Mouse (Mus musculus) embryonic facial prominence, embryonic 14.5 days (tissue): ENCODE results near the gene Dnaic2. TPM values are rescaled to one million over a fixed set of nuclear protein-coding genes. Genes with fewer than 3 reads are reported as not detected.

Source experiments
- ATAC-seq: fragments of 200-750 bp; cut with Nextera tagmentation; 2 replicates; pipeline ENCODE4 v1.8.0; 2017; ENCODE audit warnings: low read depth, moderate number of reproducible peaks, moderate TSS enrichment
- DNase-seq: peaks from one replicate; pipeline ENCODE4 v3.0.0-alpha.2; 2015; ENCODE audit warnings: low spot score
- H3K27ac ChIP-seq: fragments of 300-500 bp; sonication (generic); replicated peaks from 2 replicates; pipeline ENCODE4 v1.5.1; 2014; ENCODE audit warnings: low read depth, mild to moderate bottlenecking, low read length, moderate library complexity
- H3K27me3 ChIP-seq: fragments of 300-500 bp; sonication (generic); replicated peaks from 2 replicates; pipeline ENCODE4 v1.6.1; 2014; ENCODE audit warnings: low read length; ENCODE audit not compliant: control insufficient read depth, insufficient read depth
- H3K36me3 ChIP-seq: fragments of 300-500 bp; sonication (generic); 2 replicates; pipeline ENCODE4 v1.6.1; 2014; ENCODE audit warnings: low read length, mixed read lengths; ENCODE audit not compliant: control insufficient read depth, insufficient read depth
- H3K4me1 ChIP-seq: fragments of 300-500 bp; sonication (generic); 2 replicates; pipeline ENCODE4 v1.6.1; 2014; ENCODE audit warnings: antibody characterized with exemption, low read length; ENCODE audit not compliant: control insufficient read depth, insufficient read depth
- H3K4me2 ChIP-seq: fragments of 300-500 bp; sonication (generic); 2 replicates; pipeline ENCODE4 v1.6.1; 2014; ENCODE audit warnings: low read depth, mild to moderate bottlenecking, low read length, moderate library complexity, mixed read lengths
- H3K4me3 ChIP-seq: fragments of 300-500 bp; sonication (generic); 2 replicates; pipeline ENCODE4 v1.5.1; 2014; ENCODE audit warnings: low read depth, mild to moderate bottlenecking, low read length
- H3K9ac ChIP-seq: fragments of 300-500 bp; sonication (generic); 2 replicates; pipeline ENCODE4 v1.6.1; 2014; ENCODE audit warnings: low read depth, mild to moderate bottlenecking, low read length, moderate library complexity, mixed read lengths
- H3K9me3 ChIP-seq: fragments of 300-500 bp; sonication (generic); 2 replicates; pipeline ENCODE4 v1.6.1; 2016; ENCODE audit warnings: low read length; ENCODE audit not compliant: control insufficient read depth
- WGBS: fragments of 180-500 bp; shearing (Covaris S2); extraction: QIAGEN DNeasy Blood & Tissue Kit; methylation state at CpG from one replicate; pipeline ENCODE4 v1.1.7; 2014; 5-methylcytosine and 5-hydroxymethylcytosine counted together
- polyA plus RNA-seq: library from polyadenylated mRNA; unstranded; fragments of >200 nt; fragmentation: Nextera tagmentation; extraction: Ambion mirVana; gene quantifications from 2 replicates; pipeline ENCODE4 v1.2.1, GENCODE M21; 2014

Gene Dnaic2
- polyA plus RNA-seq, 1 experiment from 2014 or later = 4.6 TPM

DNA sequence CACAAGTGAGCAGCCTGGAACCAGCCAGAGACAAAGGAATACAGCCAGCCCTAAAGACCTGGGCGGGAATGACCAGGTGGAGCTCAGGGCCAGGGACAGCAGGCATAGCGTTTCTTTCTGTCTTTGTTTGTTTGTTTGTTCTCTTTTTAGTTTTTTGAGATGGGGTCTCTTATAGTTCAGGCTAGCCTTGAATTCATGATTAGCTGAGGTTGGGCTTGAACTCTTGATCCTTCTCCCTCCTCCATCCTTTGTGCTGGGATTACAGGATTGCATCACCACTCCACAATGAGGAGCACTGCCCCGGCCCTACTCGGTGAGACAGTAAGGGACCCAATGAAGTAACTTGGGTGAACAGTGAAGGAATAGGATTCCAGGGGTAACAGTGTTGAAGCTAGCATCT, 67.5 kb downstream of the Dnaic2 start:
- 0 out of 2 replicates have a peak, but pooled peaks cover 4% of the 10 kb centered on the region for H3K4me1 ChIP-seq
- peak overlapping the region; percentile 67 for H3K4me2 ChIP-seq
- no peak overlapping the region for H3K9ac ChIP-seq
- peaks cover 46% of the 10 kb centered on the region for H3K27me3 ChIP-seq
- no peak overlapping the region for H3K4me3 ChIP-seq
- no peaks in the 10 kb centered on the region for H3K9me3 ChIP-seq
- 43% methylated on average over 4 of the region's 4 CpGs for WGBS
- 0 out of 2 replicates have a peak, but pooled peaks have one; percentile 1 for ATAC-seq
- no peaks in the 10 kb centered on the region for H3K36me3 ChIP-seq
- no peak overlapping the region; the same call in 1 of the 2 replicates for H3K27ac ChIP-seq
- DNase-seq = no peak

DNA sequence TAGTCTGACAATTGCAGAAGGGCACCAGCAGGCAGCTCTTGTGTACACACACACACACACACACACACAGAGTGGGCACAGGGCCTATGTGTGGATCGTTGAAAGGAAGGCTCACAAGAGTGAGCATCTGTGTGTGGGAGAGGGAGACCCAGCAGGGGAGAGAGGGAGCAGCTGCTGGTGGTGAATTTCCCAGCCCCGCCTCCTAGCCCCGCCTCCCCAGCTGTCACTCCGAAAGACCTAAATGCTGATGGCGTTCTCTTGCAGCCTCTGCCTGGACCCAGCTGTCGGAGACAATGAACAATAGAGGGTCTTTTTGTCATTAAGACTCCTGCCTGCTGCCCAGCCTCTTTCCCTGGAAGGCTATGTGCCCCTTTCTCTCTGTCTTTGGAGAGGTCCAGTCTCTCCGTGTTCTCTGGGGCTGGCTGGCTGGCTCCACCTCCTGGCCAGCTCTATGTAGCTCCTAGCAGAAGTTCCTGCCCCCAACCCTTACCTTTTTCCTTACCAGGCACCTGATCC, 68.1 kb downstream of the Dnaic2 start:
- Histone ChIP-seq H3K9ac (peak overlapping the region; percentile 42), H3K27ac (peak overlapping the region; percentile 68), H3K4me3 (peak overlapping the region; percentile 35), H3K4me1 (0 out of 2 replicates have a peak, but pooled peaks cover 4% of the 10 kb centered on the region), H3K9me3 (no peaks in the 10 kb centered on the region), H3K36me3 (no peaks in the 10 kb centered on the region), H3K4me2 (peak overlapping the region; percentile 67), H3K27me3 (peaks cover 40% of the 10 kb centered on the region)
- ATAC-seq (peak; percentile 88), DNase-seq (peak; percentile 93)
- WGBS = 0% methylated on average over 5 of the region's 7 CpGs

DNA sequence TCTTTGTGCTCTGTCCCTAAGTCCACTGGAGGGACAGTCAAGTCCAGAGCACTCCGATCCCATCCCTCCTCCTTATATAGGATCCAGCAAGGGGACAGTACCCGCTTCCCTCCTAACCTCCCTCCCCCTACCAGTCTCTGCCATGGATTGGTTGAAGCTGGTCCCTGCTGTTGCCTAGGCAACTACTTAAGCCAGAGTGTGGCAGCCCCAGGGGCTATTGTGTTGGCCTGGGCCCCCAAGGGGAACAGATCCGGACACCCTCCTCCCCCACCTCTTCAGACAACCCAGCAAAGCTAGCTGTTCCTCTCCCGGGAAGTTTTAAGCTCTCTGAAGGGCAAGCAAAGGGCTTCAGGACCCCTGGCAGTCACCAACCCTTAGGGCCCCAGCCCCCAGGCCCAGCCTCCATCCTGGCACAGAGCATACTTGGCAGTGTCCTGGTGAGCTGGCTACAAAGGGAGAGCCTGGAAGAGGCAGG, 68.7 kb downstream of the Dnaic2 start, which contains the start of gene Btbd17:
TSS of gene Btbd17 (minus strand) at position 98 of the 475 bp plus-strand sequence.
- peak; percentile 72 for ATAC-seq
- peak within 1 kb of the TSS; percentile 35 for H3K4me3 ChIP-seq
- peaks cover 34% of the 10 kb centered on the region for H3K27me3 ChIP-seq
- peak within 1 kb of the TSS; percentile 67 for H3K4me2 ChIP-seq
- DNase-seq = peak; percentile 83
- peak within 1 kb of the TSS; percentile 42 for H3K9ac ChIP-seq
- H3K27ac ChIP-seq = peak within 1 kb of the TSS; percentile 68
- WGBS = 8% methylated on average over 4 of the region's 4 CpGs
- no peaks in the 10 kb centered on the region for H3K9me3 ChIP-seq
- 0 out of 2 replicates have a peak, but pooled peaks cover 4% of the 10 kb centered on the region for H3K4me1 ChIP-seq
- no peaks in the 10 kb centered on the region for H3K36me3 ChIP-seq

- H3K9ac ChIP-seq = no peak overlapping the region
Observed at GRCm38 (mm10) chr11:114797176-114797575, 70.0 kb downstream of the Dnaic2 start.

GRCm38 (mm10) chr11:114797981-114798380, 70.8 kb downstream of the Dnaic2 start:
- Histone ChIP-seq H3K27me3 (peaks cover 13% of the 10 kb centered on the region), H3K4me2 (no peak overlapping the region), H3K27ac (no peak overlapping the region), H3K4me3 (no peak overlapping the region), H3K9me3 (no peaks in the 10 kb centered on the region), H3K4me1 (0 out of 2 replicates have a peak, but pooled peaks cover 4% of the 10 kb centered on the region), H3K9ac (no peak overlapping the region), H3K36me3 (no peaks in the 10 kb centered on the region)
- WGBS = 88% methylated on average over 3 of the region's 3 CpGs
- ATAC-seq (no peak), DNase-seq (no peak)

More at GRCm38 (mm10) chr11:114797176-114797575, 70.0 kb downstream of the Dnaic2 start:
- Histone ChIP-seq H3K36me3 (no peaks in the 10 kb centered on the region), H3K27ac (no peak overlapping the region), H3K27me3 (peaks cover 21% of the 10 kb centered on the region), H3K9me3 (no peaks in the 10 kb centered on the region), H3K4me2 (no peak overlapping the region), H3K4me3 (no peak overlapping the region), H3K4me1 (0 out of 2 replicates have a peak, but pooled peaks cover 4% of the 10 kb centered on the region)
- DNase-seq (no peak), ATAC-seq (no peak)
- WGBS = over 99% methylated on average over 7 of the region's 7 CpGs

DNA sequence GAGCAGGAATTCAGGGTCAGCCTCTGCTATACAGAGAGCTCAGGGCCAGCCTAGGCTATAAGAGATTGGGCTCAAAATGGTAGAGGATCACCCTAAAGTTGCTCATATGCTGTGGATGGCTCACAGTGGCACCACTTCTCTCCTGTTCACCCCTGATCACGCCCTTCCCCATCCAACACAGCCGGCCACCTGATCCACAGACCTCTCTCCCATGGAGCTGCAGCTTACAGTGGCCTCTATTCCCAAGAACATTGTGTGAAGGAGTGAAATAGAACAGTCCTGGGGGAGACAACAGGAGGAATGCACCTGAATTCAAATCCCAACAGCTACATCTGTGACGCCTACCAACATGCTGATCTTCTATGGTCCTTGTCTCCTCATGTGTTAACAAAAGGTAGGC, 71.4 kb downstream of the Dnaic2 start, which contains the start of gene Gpr142:
TSS of gene Gpr142 (plus strand) at position 301 of the 400 bp plus-strand sequence.
- H3K9ac ChIP-seq = no peak within 1 kb of the TSS
- WGBS = 93% methylated on average over 3 of the region's 3 CpGs
- H3K4me1 ChIP-seq = 0 out of 2 replicates have a peak, but pooled peaks cover 4% of the 10 kb centered on the region
- no peak within 1 kb of the TSS for H3K4me3 ChIP-seq
- H3K27ac ChIP-seq = no peak within 1 kb of the TSS
- H3K4me2 ChIP-seq = no peak within 1 kb of the TSS
- no peaks in the 10 kb centered on the region for H3K9me3 ChIP-seq
- H3K36me3 ChIP-seq = no peaks in the 10 kb centered on the region
- no peak for DNase-seq
- no peak for ATAC-seq
- peaks cover 7% of the 10 kb centered on the region for H3K27me3 ChIP-seq

GRCm38 (mm10) chr11:114801906-114802305, 74.7 kb downstream of the Dnaic2 start:
- H3K9ac ChIP-seq = no peak overlapping the region
- DNase-seq (no peak), ATAC-seq (no peak)
- no peaks in the 10 kb centered on the region for H3K9me3 ChIP-seq
- no peak overlapping the region for H3K4me3 ChIP-seq
- H3K4me1 ChIP-seq = no peaks in the 10 kb centered on the region
- no peaks in the 10 kb centered on the region for H3K36me3 ChIP-seq
- H3K27me3 ChIP-seq = no peaks in the 10 kb centered on the region
- WGBS = 95% methylated on average over 1 of the region's 1 CpGs
- H3K4me2 ChIP-seq = no peak overlapping the region
- H3K27ac ChIP-seq = no peak overlapping the region

DNA sequence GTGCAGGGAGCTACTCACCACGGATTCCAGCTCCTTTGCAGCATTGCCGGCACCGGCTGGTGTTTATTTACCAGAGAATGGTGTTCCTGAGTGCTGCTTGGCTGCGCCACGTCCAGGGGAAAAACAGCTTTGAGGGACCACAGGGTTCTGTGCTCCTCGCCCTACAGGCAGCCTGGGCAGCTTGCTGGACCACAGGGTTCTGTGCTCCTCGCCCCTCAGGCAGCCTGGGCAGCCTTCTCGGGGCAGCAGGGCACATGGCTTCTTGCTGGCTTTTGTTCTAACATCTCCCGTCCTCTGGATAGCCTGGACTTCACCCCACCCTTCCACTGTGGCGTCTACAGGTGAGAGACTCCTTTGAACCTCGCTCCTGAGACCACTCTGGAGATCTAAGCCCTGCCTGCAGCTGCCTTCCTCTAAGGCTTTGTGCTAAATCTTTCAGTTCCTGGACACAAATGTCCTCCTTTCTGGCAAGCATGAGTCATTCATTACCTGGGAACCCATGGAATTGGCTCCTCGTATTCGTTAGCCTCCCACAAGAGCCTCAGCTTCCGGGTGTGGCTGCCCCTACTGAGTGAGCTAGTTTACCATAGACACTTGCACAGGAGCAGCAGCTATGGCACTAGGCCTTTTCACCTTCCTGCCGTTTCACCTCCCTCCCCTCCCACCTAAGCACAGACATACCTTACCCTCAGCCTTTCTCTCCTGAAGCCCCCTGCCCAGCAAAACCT, 75.5 kb downstream of the Dnaic2 start:
- Histone ChIP-seq H3K9me3 (no peaks in the 10 kb centered on the region), H3K4me3 (no peak overlapping the region), H3K36me3 (no peaks in the 10 kb centered on the region), H3K27me3 (no peaks in the 10 kb centered on the region), H3K4me2 (no peak overlapping the region), H3K27ac (no peak overlapping the region), H3K9ac (no peak overlapping the region), H3K4me1 (no peaks in the 10 kb centered on the region)
- no peak for DNase-seq
- 63% methylated on average over 15 of the region's 15 CpGs for WGBS
- no peak for ATAC-seq
